Mouse (Mus musculus): Measurements from ENCODE around the gene Ptma.
"Not testable (repeated sequence)": the region's sequence is repeated elsewhere in the genome, so short reads cannot be mapped to it uniquely, and the experiment has no call there.

Gene Ptma

GRCm38 (mm10) chr1:86513031-86513430 is 13.5 kb upstream of the Ptma start:
- DNase-seq (ENCODE audit: extremely low read depth, insufficient read length, low spot score) = not testable (repeated sequence)

- DNase-seq (ENCODE audit: extremely low read depth, insufficient read length, low spot score) = no peak
Measured at GRCm38 (mm10) chr1:86515715-86516410, 10.7 kb upstream of the Ptma start.

- DNase-seq (ENCODE audit: extremely low read depth, insufficient read length, low spot score) = no peak
Measured at GRCm38 (mm10) chr1:86517076-86517475, 9.4 kb upstream of the Ptma start.

- DNase-seq (ENCODE audit: extremely low read depth, insufficient read length, low spot score) = no peak
Measured at GRCm38 (mm10) chr1:86520361-86520760, 6.2 kb upstream of the Ptma start.

GRCm38 (mm10) chr1:86522286-86522871 is 4.1 kb upstream of the Ptma start:
- peak; percentile 91 for DNase-seq (ENCODE audit: extremely low read depth, insufficient read length, low spot score)

- DNase-seq (ENCODE audit: extremely low read depth, insufficient read length, low spot score) = no peak
Measured at GRCm38 (mm10) chr1:86523776-86524618, 2.5 kb upstream of the Ptma start.

GRCm38 (mm10) chr1:86524619-86525498 is 1.7 kb upstream of the Ptma start:
- DNase-seq (ENCODE audit: extremely low read depth, insufficient read length, low spot score) = peak; percentile 93

- no peak for DNase-seq (ENCODE audit: extremely low read depth, insufficient read length, low spot score)
Measured at GRCm38 (mm10) chr1:86525499-86526115, 919 bp upstream of the Ptma start.

- peak; percentile 53 for DNase-seq (ENCODE audit: extremely low read depth, insufficient read length, low spot score)
Measured at GRCm38 (mm10) chr1:86526789-86527598, 468 bp downstream of the Ptma start.

GRCm38 (mm10) chr1:86527599-86528486 is 1.3 kb downstream of the Ptma start:
- peak; percentile 94 for DNase-seq (ENCODE audit: extremely low read depth, insufficient read length, low spot score)

GRCm38 (mm10) chr1:86528571-86529180 is 2.1 kb downstream of the Ptma start:
- no peak for DNase-seq (ENCODE audit: extremely low read depth, insufficient read length, low spot score)

GRCm38 (mm10) chr1:86529590-86529989 is 3.1 kb downstream of the Ptma start:
- no peak for DNase-seq (ENCODE audit: extremely low read depth, insufficient read length, low spot score)

GRCm38 (mm10) chr1:86530871-86531546 is 4.5 kb downstream of the Ptma start:
- DNase-seq (ENCODE audit: extremely low read depth, insufficient read length, low spot score) = peak; percentile 55

- peak; percentile 55 for DNase-seq (ENCODE audit: extremely low read depth, insufficient read length, low spot score)
Measured at GRCm38 (mm10) chr1:86531547-86532321, 5.2 kb downstream of the Ptma start.

- DNase-seq (ENCODE audit: extremely low read depth, insufficient read length, low spot score) = peak; percentile 64
Measured at GRCm38 (mm10) chr1:86532362-86533051, 6.0 kb downstream of the Ptma start.
